Mouse (Mus musculus): ENCODE measurements around the gene Vmn2r120.
"Not testable (repeated sequence)": the region's sequence is repeated elsewhere in the genome, so short reads cannot be mapped to it uniquely, and the experiment has no call there.

Vmn2r120 gene

DNA sequence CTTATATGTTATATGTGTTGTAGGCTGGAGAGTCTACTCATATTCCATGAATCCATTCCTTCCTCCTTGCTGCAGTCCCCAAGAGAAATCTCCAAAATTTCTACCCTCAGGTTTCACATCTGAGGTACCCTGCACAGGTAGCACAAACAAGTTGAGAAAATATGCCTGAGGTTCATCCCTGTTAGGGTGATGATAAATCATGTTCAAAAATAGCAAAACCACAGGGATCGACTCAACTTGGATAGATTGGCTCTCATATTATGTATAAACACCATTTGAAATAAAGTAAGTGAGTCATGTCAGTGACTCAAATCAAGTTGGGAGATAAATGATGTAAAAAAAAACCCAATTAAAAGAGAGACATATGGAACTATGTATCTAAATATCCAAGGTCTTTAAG is at the start of gene Vmn2r120:
Gene Vmn2r120, minus strand, starts transcription at position 101 of the 400 bp plus-strand sequence.
- no peak for DNase-seq

DNA sequence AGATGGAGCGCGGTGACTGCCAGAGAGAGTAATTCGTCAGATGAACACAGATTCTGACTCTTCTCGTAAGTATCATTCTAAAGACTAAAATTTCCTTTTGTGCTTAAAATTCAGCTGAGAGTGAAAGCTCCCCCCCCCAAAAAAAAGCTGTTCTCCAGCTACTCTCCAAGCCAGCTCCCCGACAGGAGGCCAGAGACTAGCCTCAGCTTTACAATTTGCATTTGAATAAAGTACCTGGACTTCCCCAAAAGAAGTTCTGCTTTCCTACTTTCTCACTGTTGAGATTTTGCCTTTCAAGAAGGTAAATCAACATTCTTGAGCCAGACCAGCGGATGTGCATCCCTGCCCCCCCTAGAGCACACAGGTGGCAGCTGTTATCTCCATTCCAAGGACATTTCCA is 42.0 kb upstream of the Vmn2r120 start:
- DNase-seq: not testable (repeated sequence)

DNA sequence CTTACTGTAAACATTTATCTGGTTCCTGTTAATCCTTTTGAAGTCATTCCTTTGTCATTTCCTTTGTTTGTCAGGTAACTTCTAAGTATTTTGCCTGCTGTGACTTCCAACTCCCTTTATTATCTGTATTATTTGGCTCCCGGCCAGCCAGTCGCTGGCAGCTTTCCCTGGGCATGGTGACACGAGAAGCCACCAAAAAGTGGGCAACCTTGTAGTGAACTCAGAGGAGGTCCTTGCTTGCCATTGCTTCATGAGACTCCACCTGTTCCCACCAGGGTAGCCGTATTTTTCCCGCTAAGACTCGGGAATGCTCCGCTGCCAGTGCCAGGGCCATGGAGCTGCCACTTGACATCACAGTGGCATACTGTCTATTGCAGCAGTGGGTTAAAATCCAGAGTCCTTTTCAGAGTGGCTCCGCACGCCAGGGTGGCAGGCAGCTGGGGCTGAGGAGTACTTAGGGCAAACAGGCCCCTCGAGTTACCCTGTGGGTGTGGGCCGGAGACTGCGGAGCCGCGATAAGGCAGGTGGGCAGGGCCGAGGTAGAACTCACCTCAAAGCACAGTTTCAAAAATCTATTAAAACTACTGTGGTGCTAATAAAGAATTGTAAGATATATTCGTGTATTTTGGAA is 28.9 kb upstream of the Vmn2r120 start:
- no peak for DNase-seq

Measured in right cerebral cortex, postnatal 4 days (tissue).